Comparison of ENCODE assay signal across 7 mouse cellular contexts in the genomic region with DNA sequence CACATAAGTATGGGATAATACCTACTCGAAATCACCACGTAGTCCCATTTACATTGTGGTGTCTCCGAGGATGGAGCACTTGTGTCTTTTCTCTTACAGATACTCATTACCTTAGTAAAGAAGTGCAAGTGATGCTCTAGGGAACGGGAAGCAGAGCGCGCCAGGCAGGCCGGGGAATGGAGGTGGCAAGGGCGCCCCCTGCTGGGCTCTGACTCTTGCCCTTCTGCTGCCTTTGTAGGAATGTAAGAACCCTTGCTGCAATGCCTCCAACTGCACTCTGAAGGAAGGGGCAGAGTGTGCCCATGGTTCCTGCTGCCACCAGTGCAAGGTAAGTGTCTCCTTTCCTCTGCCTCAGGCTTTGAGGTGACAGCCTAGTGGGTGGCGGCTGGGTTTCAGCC. TPM values are rescaled to one million over a fixed set of nuclear protein-coding genes. Genes with fewer than 3 reads are reported as not detected.
DNase-seq lines count a peak whose midpoint lies in the region; ATAC-seq lines count a peak whose summit lies in the region.

No protein-coding gene starts in this region.

- ATAC-seq in CD4-positive, CD25-positive, alpha-beta regulatory T cell, adult 4 months, result peak; percentile 63

- DNase-seq in Muller cell, postnatal 12 days (ENCODE audit: inconsistent ontology term), result peak; percentile 22
- peak; percentile 33 for DNase-seq in cerebellum, adult 9-11 months
- peak; percentile 84 to 91 for DNase-seq in heart, adult 18-20 months
- peak; percentile 54 for DNase-seq in layer of hippocampus, adult 9-11 months
- DNase-seq in lung, postnatal 14 days, result peak; percentile 90
- DNase-seq in spleen, postnatal 4 days (ENCODE audit: low spot score in 2 of 2), result peak; percentile 83 to 95

RNA-seq across cellular contexts. Expression of gene Nipal4, which starts 37.8 kb away (rescaled TPM):
- polyA plus RNA-seq in CD4-positive, CD25-positive, alpha-beta regulatory T cell, adult 4 months (2017; shearing (Covaris generic)), result under 1 TPM in 1 of 2 experiments, not detected in 1; 0.27 TPM
- not detected for total RNA-seq in heart, adult 18-20 months (2021)

Comparison
In these comparisons a context has a peak if more than half of its experiments do, and no peak if none do; other contexts are left out.
1. Peak in every context shown above with its lines: DNase-seq and ATAC-seq.
2. DNase-seq: peak in every context shown above with its lines; median percentile 90 in lung, postnatal 14 days; 89 in spleen, postnatal 4 days; 88 in heart, adult 18-20 months; 54 in layer of hippocampus, adult 9-11 months; 33 in cerebellum, adult 9-11 months; 22 in Muller cell, postnatal 12 days.